Mouse (Mus musculus) erythroblast, embryonic 14.5 days (primary cell): ENCODE results near the gene Ubl4b. TPM values are rescaled to one million over a fixed set of nuclear protein-coding genes. Genes with fewer than 3 reads are reported as not detected.

Experiments used
- H3K27me3 ChIP-seq: 2 replicates; pipeline ENCODE4 v1.6.1; 2012; ENCODE audit warnings: inconsistent platforms; ENCODE audit not compliant: control insufficient read depth
- H3K36me3 ChIP-seq: 2 replicates; pipeline ENCODE4 v1.6.1; 2012; ENCODE audit warnings: mild to moderate bottlenecking, inconsistent platforms; ENCODE audit not compliant: control insufficient read depth
- H3K4me1 ChIP-seq: 2 replicates; pipeline ENCODE4 v1.6.1; 2012; ENCODE audit warnings: inconsistent platforms; ENCODE audit not compliant: control insufficient read depth
- H3K4me3 ChIP-seq: replicated peaks from 2 replicates; pipeline ENCODE3; 2012; ENCODE audit warnings: moderate library complexity, mild to moderate bottlenecking, inconsistent platforms
- H3K9me3 ChIP-seq: 2 replicates; pipeline ENCODE4 v1.6.1; 2012; ENCODE audit warnings: low read length, inconsistent platforms, mixed read lengths; ENCODE audit not compliant: control insufficient read depth
- GATA1 ChIP-seq: IDR thresholded peaks from 2 replicates; pipeline ENCODE4 v1.6.1; 2012; ENCODE audit warnings: low read length, inconsistent platforms, mixed read lengths
- TAL1 ChIP-seq: IDR thresholded peaks from 3 replicates; pipeline ENCODE4 v1.6.1; 2012; ENCODE audit warnings: low read length, inconsistent platforms, mixed read lengths
- polyA plus RNA-seq: library from polyadenylated mRNA; stranded (reverse); fragments of >175 nt; gene quantifications from 2 replicates; pipeline ENCODE4 v1.2.3, GENCODE M21; 2012

The Ubl4b gene
- polyA plus RNA-seq, 1 experiment = not detected

- H3K4me1 ChIP-seq = peaks cover 19% of the 10 kb centered on the region
- no peaks in the 10 kb centered on the region for H3K36me3 ChIP-seq
- peaks cover 23% of the 10 kb centered on the region for H3K27me3 ChIP-seq
- no peak overlapping the region for H3K4me3 ChIP-seq
- H3K9me3 ChIP-seq = no peaks in the 10 kb centered on the region
- TF ChIP-seq TAL1 (no peak), GATA1 (no peak)
Observed at GRCm38 (mm10) chr3:107576807-107577206, 21.9 kb upstream of the Ubl4b start.

GRCm38 (mm10) chr3:107571205-107571604 is 16.3 kb upstream of the Ubl4b start:
- Histone ChIP-seq H3K4me3 (no peak overlapping the region), H3K36me3 (no peaks in the 10 kb centered on the region), H3K27me3 (peaks cover 21% of the 10 kb centered on the region), H3K9me3 (no peaks in the 10 kb centered on the region), H3K4me1 (no peaks in the 10 kb centered on the region)
- TF ChIP-seq TAL1 (no peak), GATA1 (no peak)

- H3K27me3 ChIP-seq = peaks cover 21% of the 10 kb centered on the region
- TF ChIP-seq TAL1 = no peak
- TF ChIP-seq GATA1 = no peak
- H3K4me3 ChIP-seq = no peak overlapping the region
- H3K36me3 ChIP-seq = no peaks in the 10 kb centered on the region
- H3K9me3 ChIP-seq = no peaks in the 10 kb centered on the region
- H3K4me1 ChIP-seq = no peaks in the 10 kb centered on the region
Observed at GRCm38 (mm10) chr3:107568721-107569120, 13.8 kb upstream of the Ubl4b start.

GRCm38 (mm10) chr3:107567766-107568165 is 12.9 kb upstream of the Ubl4b start:
- no peak for TF ChIP-seq TAL1
- TF ChIP-seq GATA1 = no peak
- Histone ChIP-seq H3K4me3 (no peak overlapping the region), H3K9me3 (no peaks in the 10 kb centered on the region), H3K27me3 (peaks cover 21% of the 10 kb centered on the region), H3K36me3 (no peaks in the 10 kb centered on the region), H3K4me1 (no peaks in the 10 kb centered on the region)

- Histone ChIP-seq H3K4me3 (no peak overlapping the region), H3K9me3 (no peaks in the 10 kb centered on the region), H3K36me3 (no peaks in the 10 kb centered on the region), H3K4me1 (no peaks in the 10 kb centered on the region), H3K27me3 (peaks cover 21% of the 10 kb centered on the region)
- TF ChIP-seq GATA1 (no peak), TAL1 (no peak)
Observed at GRCm38 (mm10) chr3:107565331-107565730, 10.5 kb upstream of the Ubl4b start.

GRCm38 (mm10) chr3:107563880-107564279 is 9.0 kb upstream of the Ubl4b start:
- H3K4me3 ChIP-seq = no peak overlapping the region
- H3K36me3 ChIP-seq = no peaks in the 10 kb centered on the region
- H3K27me3 ChIP-seq = peaks cover 18% of the 10 kb centered on the region
- H3K4me1 ChIP-seq = no peaks in the 10 kb centered on the region
- no peaks in the 10 kb centered on the region for H3K9me3 ChIP-seq
- no peak for TF ChIP-seq TAL1
- TF ChIP-seq GATA1 = no peak

GRCm38 (mm10) chr3:107562591-107562990 is 7.7 kb upstream of the Ubl4b start:
- no peak overlapping the region for H3K4me3 ChIP-seq
- no peaks in the 10 kb centered on the region for H3K9me3 ChIP-seq
- TF ChIP-seq GATA1 = no peak
- H3K4me1 ChIP-seq = no peaks in the 10 kb centered on the region
- no peaks in the 10 kb centered on the region for H3K36me3 ChIP-seq
- H3K27me3 ChIP-seq = peaks cover 8% of the 10 kb centered on the region

- no peak overlapping the region for H3K4me3 ChIP-seq
- no peaks in the 10 kb centered on the region for H3K36me3 ChIP-seq
- H3K4me1 ChIP-seq = no peaks in the 10 kb centered on the region
- peaks cover 5% of the 10 kb centered on the region for H3K27me3 ChIP-seq
- H3K9me3 ChIP-seq = no peaks in the 10 kb centered on the region
- TF ChIP-seq GATA1 (no peak), TAL1 (no peak)
Observed at GRCm38 (mm10) chr3:107562104-107562503, 7.2 kb upstream of the Ubl4b start.

- Histone ChIP-seq H3K27me3 (no peaks in the 10 kb centered on the region), H3K4me1 (no peaks in the 10 kb centered on the region)
- TF ChIP-seq GATA1 = no peak
- TF ChIP-seq TAL1 = no peak
Observed at GRCm38 (mm10) chr3:107559183-107559582, 4.3 kb upstream of the Ubl4b start.

GRCm38 (mm10) chr3:107558740-107559139 is 3.9 kb upstream of the Ubl4b start:
- no peak for TF ChIP-seq GATA1
- no peaks in the 10 kb centered on the region for H3K27me3 ChIP-seq
- no peaks in the 10 kb centered on the region for H3K4me1 ChIP-seq
- H3K36me3 ChIP-seq = no peaks in the 10 kb centered on the region
- H3K4me3 ChIP-seq = no peak overlapping the region
- H3K9me3 ChIP-seq = no peaks in the 10 kb centered on the region

More at GRCm38 (mm10) chr3:107559183-107559582, 4.3 kb upstream of the Ubl4b start:
- no peak overlapping the region for H3K4me3 ChIP-seq
- no peaks in the 10 kb centered on the region for H3K36me3 ChIP-seq
- no peaks in the 10 kb centered on the region for H3K9me3 ChIP-seq
